Mouse (Mus musculus): ENCODE measurements around the gene Tada3. TPM values are rescaled to one million over a fixed set of nuclear protein-coding genes. Genes with fewer than 3 reads are reported as not detected.

Tada3 gene
- polyA plus RNA-seq, 1 experiment = 25.7 TPM

- TF ChIP-seq CTCF (IDR thresholded peaks at IDR 0.05; ENCODE audit: insufficient read depth, low read length) = no peak
- TF ChIP-seq POLR2A (IDR thresholded peaks at IDR 0.05; ENCODE audit: borderline replicate concordance, extremely low read depth, low read depth, low read length) = no peak
- Histone ChIP-seq H3K4me3 (replicated peaks; ENCODE audit: extremely low read depth, low read depth, low read length) (no peak overlapping the region), H3K4me1 (ENCODE audit: control insufficient read depth, insufficient read depth, low read length) (no peaks in the 10 kb centered on the region)
- DNase-seq = no peak
- 25% methylated on average over 10 of the region's 10 CpGs for WGBS
Observed at GRCm38 (mm10) chr6:113392015-113392386, 14.3 kb upstream of the Tada3 start.

- Histone ChIP-seq H3K4me1 (ENCODE audit: control insufficient read depth, insufficient read depth, low read length) (no peaks in the 10 kb centered on the region), H3K4me3 (replicated peaks; ENCODE audit: extremely low read depth, low read depth, low read length) (no peak overlapping the region)
- DNase-seq = no peak
- 81% methylated on average over 3 of the region's 3 CpGs for WGBS
- no peak for TF ChIP-seq CTCF (IDR thresholded peaks at IDR 0.05; ENCODE audit: insufficient read depth, low read length)
- no peak for TF ChIP-seq POLR2A (IDR thresholded peaks at IDR 0.05; ENCODE audit: borderline replicate concordance, extremely low read depth, low read depth, low read length)
Observed at GRCm38 (mm10) chr6:113390715-113391114, 13.0 kb upstream of the Tada3 start.

- Histone ChIP-seq H3K4me1 (ENCODE audit: control insufficient read depth, insufficient read depth, low read length) (no peaks in the 10 kb centered on the region), H3K4me3 (replicated peaks; ENCODE audit: extremely low read depth, low read depth, low read length) (no peak within 1 kb of the TSS)
- TF ChIP-seq POLR2A (IDR thresholded peaks at IDR 0.05; ENCODE audit: borderline replicate concordance, extremely low read depth, low read depth, low read length) (no peak), CTCF (IDR thresholded peaks at IDR 0.05; ENCODE audit: insufficient read depth, low read length) (no peak)
- 70% methylated on average over 8 of the region's 8 CpGs for WGBS
- no peak for DNase-seq
Observed at GRCm38 (mm10) chr6:113388960-113389359, 11.3 kb upstream of the Tada3 start, which contains the start of gene Ttll3. Ttll3 (plus strand) TSS chr6:113389260.

GRCm38 (mm10) chr6:113386025-113386424 is 8.3 kb upstream of the Tada3 start:
- WGBS = 54% methylated on average over 3 of the region's 3 CpGs
- no peaks in the 10 kb centered on the region for H3K4me1 ChIP-seq (ENCODE audit: control insufficient read depth, insufficient read depth, low read length)
- TF ChIP-seq CTCF (IDR thresholded peaks at IDR 0.05; ENCODE audit: insufficient read depth, low read length) (no peak), POLR2A (IDR thresholded peaks at IDR 0.05; ENCODE audit: borderline replicate concordance, extremely low read depth, low read depth, low read length) (no peak)
- H3K4me3 ChIP-seq (replicated peaks; ENCODE audit: extremely low read depth, low read depth, low read length) = no peak overlapping the region
- no peak for DNase-seq

GRCm38 (mm10) chr6:113385160-113385714 is 7.6 kb upstream of the Tada3 start:
- H3K4me1 ChIP-seq (ENCODE audit: control insufficient read depth, insufficient read depth, low read length) = peaks cover under 1% of the 10 kb centered on the region; the same call in 1 of the 2 replicates
- DNase-seq = no peak
- WGBS = 64% methylated on average over 11 of the region's 11 CpGs
- no peak overlapping the region for H3K4me3 ChIP-seq (replicated peaks; ENCODE audit: extremely low read depth, low read depth, low read length)
- no peak for TF ChIP-seq POLR2A (IDR thresholded peaks at IDR 0.05; ENCODE audit: borderline replicate concordance, extremely low read depth, low read depth, low read length)
- TF ChIP-seq CTCF (IDR thresholded peaks at IDR 0.05; ENCODE audit: insufficient read depth, low read length) = no peak

GRCm38 (mm10) chr6:113384351-113384927 is 6.8 kb upstream of the Tada3 start:
- Histone ChIP-seq H3K4me1 (ENCODE audit: control insufficient read depth, insufficient read depth, low read length) (peaks cover 2% of the 10 kb centered on the region), H3K4me3 (replicated peaks; ENCODE audit: extremely low read depth, low read depth, low read length) (no peak overlapping the region)
- 92% methylated on average over 8 of the region's 8 CpGs for WGBS
- no peak for DNase-seq
- TF ChIP-seq POLR2A (IDR thresholded peaks at IDR 0.05; ENCODE audit: borderline replicate concordance, extremely low read depth, low read depth, low read length) = no peak
- no peak for TF ChIP-seq CTCF (IDR thresholded peaks at IDR 0.05; ENCODE audit: insufficient read depth, low read length)

- WGBS = 91% methylated on average over 11 of the region's 11 CpGs
- Histone ChIP-seq H3K4me3 (replicated peaks; ENCODE audit: extremely low read depth, low read depth, low read length) (no peak overlapping the region), H3K4me1 (ENCODE audit: control insufficient read depth, insufficient read depth, low read length) (peaks cover 9% of the 10 kb centered on the region)
- no peak for DNase-seq
- TF ChIP-seq POLR2A (IDR thresholded peaks at IDR 0.05; ENCODE audit: borderline replicate concordance, extremely low read depth, low read depth, low read length) (no peak), CTCF (IDR thresholded peaks at IDR 0.05; ENCODE audit: insufficient read depth, low read length) (no peak)
Observed at GRCm38 (mm10) chr6:113380480-113380879, 2.8 kb upstream of the Tada3 start.

GRCm38 (mm10) chr6:113379246-113379645 is 1.6 kb upstream of the Tada3 start:
- TF ChIP-seq CTCF (IDR thresholded peaks at IDR 0.05; ENCODE audit: insufficient read depth, low read length) (no peak), POLR2A (IDR thresholded peaks at IDR 0.05; ENCODE audit: borderline replicate concordance, extremely low read depth, low read depth, low read length) (no peak)
- 42% methylated on average over 6 of the region's 6 CpGs for WGBS
- peaks cover 9% of the 10 kb centered on the region for H3K4me1 ChIP-seq (ENCODE audit: control insufficient read depth, insufficient read depth, low read length)
- DNase-seq = no peak
- peak overlapping the region; percentile 31 for H3K4me3 ChIP-seq (replicated peaks; ENCODE audit: extremely low read depth, low read depth, low read length)

- DNase-seq = no peak
- TF ChIP-seq CTCF (IDR thresholded peaks at IDR 0.05; ENCODE audit: insufficient read depth, low read length) (no peak), POLR2A (IDR thresholded peaks at IDR 0.05; ENCODE audit: borderline replicate concordance, extremely low read depth, low read depth, low read length) (peak; percentile 25; the same call in 1 of the 2 replicates)
- Histone ChIP-seq H3K4me3 (replicated peaks; ENCODE audit: extremely low read depth, low read depth, low read length) (peak overlapping the region; percentile 89), H3K4me1 (ENCODE audit: control insufficient read depth, insufficient read depth, low read length) (peaks cover 9% of the 10 kb centered on the region)
- 5% methylated on average over 7 of the region's 7 CpGs for WGBS
Observed at GRCm38 (mm10) chr6:113377172-113377495, 549 bp downstream of the Tada3 start.

- WGBS = 97% methylated on average over 4 of the region's 4 CpGs
- no peaks in the 10 kb centered on the region; the same call in 1 of the 2 replicates for H3K4me1 ChIP-seq (ENCODE audit: control insufficient read depth, insufficient read depth, low read length)
- DNase-seq = no peak
- H3K4me3 ChIP-seq (replicated peaks; ENCODE audit: extremely low read depth, low read depth, low read length) = no peak overlapping the region
- TF ChIP-seq CTCF (IDR thresholded peaks at IDR 0.05; ENCODE audit: insufficient read depth, low read length) (no peak), POLR2A (IDR thresholded peaks at IDR 0.05; ENCODE audit: borderline replicate concordance, extremely low read depth, low read depth, low read length) (no peak)
Observed at GRCm38 (mm10) chr6:113373491-113373890, 4.2 kb downstream of the Tada3 start.

Data from lung, adult 2 months (tissue).